Mouse (Mus musculus) lung, postnatal 25 days (tissue): ENCODE data around the gene Ttc9b.
"Not testable (repeated sequence)": the region's sequence is repeated elsewhere in the genome, so short reads cannot be mapped to it uniquely, and the experiment has no call there.

Experiments used
- DNase-seq: peaks from one replicate; pipeline ENCODE4 v3.0.0; 2022; ENCODE audit warnings: low spot score

Gene Ttc9b

DNA sequence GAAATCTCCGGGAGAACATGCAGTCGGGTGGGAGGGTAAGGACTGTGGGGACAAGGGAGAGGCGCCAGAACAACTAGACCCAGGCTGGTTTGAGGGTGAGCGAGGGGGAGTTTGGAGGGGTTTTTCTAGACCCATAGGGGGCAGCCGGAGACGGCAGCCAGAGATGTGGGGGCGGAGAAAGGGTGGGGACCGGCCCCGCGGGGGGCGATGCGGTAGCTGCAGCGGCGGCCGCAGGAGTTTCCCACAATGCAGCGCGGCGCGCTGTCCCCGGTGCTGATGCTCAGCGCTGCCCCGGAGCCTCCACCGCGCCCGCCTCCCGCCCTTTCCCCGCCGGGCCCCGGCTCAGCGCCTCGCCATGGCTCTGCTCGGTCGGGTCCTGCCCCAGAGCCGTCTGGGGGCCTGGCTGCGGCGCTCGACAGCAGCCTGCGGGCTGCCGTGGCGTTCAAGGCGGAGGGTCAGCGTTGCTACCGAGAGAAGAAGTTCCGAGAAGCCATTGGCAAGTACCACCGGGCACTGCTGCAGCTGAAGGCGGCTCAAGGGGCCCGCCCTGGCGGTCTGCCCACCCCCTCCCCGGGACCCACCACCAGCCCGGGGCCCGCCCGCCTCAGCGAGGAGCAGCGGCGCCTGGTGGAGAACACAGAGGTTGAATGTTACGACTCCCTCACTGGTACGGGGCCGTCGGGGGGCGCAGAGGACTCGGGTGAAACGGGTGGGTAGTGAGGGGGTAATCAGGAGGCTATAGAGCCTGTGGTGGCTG lies at the start of gene Ttc9b:
Ttc9b (plus strand) TSS at position 235 of the 757 bp plus-strand sequence.
- no peak for DNase-seq

GRCm38 (mm10) chr7:27604661-27605348 lies 48.9 kb upstream of the Ttc9b start:
- DNase-seq = no peak

GRCm38 (mm10) chr7:27605499-27606285 lies 48.0 kb upstream of the Ttc9b start:
- DNase-seq = peak; percentile 73

- no peak for DNase-seq
Observed at GRCm38 (mm10) chr7:27606481-27607254, 47.0 kb upstream of the Ttc9b start.

DNA sequence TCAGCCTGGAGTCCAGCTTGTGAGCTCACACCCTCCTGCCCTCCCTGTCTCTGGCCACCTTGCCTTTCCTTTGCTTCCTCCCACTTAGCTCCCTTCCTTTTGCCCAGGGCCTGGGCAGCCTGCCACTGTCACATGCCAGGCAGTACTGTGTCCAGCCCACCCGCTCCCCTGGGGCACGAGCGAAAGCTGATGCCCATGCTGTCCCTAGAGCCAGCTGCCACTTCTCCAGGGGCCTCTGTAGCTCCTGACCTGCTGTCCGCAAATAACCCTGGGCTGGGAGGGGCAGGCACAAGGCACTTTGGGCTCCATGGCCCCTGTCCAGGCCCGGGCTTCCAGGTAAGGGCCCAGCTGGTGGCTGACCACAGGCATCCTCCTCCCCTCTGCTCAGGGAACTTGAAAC lies 46.1 kb upstream of the Ttc9b start:
- peak; percentile 83 for DNase-seq

- DNase-seq = no peak
Observed at GRCm38 (mm10) chr7:27608130-27608529, 45.6 kb upstream of the Ttc9b start.

DNA sequence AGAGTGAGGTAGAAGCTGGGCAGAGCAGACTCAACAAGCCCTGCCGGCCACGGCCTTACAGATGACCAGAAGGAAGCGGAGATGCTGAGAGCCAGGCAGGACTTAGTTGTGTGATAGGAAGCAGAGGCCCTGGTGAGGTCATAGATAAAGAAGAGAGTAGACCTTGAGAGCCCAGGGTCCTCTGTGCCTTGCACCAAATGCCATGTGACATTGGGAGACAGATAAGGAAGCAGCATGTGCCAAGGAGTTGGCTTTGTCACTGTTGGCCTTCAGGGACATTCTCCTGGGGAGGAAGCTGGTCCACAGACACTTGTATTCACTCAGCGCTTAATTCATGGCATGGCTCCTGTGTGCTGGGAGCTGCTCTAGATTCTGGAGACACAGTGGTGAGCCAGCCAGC lies 44.4 kb upstream of the Ttc9b start:
- no peak for DNase-seq

DNA sequence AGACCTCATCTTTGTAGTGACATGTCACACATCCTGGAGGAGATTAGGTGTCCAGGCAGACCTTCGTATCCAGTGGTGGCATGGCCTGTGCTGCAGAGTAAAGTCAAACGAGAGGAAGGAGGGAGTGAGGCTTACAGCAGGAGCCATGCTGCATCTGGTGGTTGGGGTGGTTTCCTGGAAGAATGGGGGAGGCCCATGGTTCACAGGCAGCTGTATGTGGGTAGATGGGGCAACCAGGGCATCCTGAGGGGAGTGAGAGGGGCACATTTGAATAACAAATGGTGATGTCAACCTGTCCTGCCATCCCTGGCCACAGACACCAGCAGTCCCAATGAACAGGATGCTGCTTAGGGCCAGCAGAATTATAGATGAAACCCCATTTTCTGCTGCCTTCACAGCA lies 44.0 kb upstream of the Ttc9b start:
- DNase-seq = no peak

DNA sequence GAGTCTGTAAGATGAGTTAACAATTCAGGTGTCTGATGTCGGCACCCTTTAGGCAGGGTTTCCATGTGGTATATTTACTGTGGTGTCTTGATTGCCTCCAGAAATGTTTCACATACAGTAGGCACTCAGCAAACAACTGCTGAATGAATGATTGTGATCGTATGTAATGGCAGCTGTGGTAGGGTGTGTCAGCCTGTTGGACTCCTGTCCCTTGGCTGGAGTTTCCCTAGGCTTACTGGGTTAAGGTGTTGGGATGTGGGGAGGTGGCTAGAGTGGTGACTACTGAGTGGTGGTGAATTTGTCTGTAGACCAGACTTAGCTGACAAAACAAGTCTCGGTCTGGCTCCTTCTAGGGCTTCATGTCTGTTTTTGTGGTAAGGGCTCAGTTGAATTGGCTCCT lies 43.3 kb upstream of the Ttc9b start:
- no peak for DNase-seq

DNA sequence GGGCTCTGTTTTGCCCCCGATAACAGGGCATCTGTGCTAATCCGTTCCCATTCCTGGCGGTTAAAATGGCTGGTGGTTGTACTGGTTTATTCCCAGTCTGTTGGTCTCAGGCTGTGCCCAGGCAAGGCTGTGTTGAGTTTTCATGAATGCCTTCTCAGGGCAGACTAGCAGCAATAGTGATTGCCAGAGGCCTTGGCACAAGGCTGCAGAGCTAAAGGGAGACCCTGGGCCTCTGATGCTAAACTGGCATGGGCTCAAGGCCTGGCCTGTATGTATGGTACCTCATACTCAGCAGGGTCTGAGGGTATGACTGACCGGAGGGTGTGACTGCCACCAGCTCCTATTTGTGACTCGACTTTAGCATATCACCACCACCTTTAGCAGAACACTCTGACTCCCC lies 42.8 kb upstream of the Ttc9b start:
- no peak for DNase-seq

DNA sequence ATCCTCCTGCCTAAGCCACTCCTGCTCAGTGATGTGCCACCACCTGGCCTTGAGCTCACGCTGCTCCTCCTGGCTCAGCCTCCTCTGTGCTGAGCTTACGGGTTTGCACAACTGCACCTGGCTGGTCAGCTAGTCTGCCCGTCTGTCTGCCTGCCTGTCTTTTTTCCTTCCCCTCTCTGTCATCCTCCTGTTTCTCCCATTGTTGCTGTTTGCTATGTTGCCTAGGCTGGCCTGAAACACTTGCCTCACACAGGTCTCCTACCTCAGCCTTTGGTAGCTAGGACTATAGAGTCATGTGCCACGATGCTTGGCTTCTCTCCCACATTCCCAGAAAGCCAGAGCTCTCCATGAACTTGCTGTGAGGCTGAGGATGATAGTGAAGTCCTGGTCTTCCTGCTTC lies 40.8 kb upstream of the Ttc9b start:
- DNase-seq = no peak

GRCm38 (mm10) chr7:27613751-27614499 lies 39.8 kb upstream of the Ttc9b start:
- no peak for DNase-seq

DNA sequence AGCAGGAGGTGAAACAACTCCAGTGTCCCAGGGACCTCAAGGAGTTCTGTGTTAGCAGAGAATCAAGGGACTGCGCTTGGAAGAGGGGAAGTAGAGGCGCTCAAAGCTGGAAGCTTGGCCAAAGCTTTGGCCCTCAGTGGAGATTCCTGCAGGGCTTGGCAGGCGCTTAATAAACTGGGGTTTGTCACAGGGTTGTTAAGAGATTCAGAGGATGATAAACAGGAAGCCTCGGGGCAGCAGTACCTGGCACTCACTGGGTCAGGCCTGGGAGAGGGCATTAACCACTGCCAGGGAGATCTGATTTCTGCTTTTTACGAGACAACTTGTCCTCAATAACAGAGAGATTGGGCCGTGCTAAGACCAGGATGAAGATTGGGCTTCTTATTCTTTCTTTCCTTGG lies 32.7 kb upstream of the Ttc9b start:
- DNase-seq = no peak

DNA sequence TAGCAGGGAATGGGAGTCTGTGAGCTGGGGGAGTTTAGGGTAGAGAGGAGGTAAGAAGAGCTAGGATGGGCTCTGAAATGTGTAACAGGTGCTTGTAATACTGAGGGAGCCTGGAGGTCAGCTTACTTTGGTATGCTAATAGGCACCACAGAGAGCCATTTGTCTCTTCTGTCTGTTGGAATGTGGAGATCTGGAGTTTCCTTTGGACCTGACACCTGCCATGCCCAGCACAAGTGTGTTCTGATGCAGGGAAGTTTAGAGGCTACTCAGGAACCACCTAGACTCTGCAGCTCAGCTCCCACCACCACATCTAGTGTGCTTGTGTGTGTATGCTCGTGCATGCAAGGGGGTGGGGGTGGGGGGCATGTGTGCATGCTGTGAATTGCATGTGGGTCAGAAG lies 31.5 kb upstream of the Ttc9b start:
- no peak for DNase-seq

DNA sequence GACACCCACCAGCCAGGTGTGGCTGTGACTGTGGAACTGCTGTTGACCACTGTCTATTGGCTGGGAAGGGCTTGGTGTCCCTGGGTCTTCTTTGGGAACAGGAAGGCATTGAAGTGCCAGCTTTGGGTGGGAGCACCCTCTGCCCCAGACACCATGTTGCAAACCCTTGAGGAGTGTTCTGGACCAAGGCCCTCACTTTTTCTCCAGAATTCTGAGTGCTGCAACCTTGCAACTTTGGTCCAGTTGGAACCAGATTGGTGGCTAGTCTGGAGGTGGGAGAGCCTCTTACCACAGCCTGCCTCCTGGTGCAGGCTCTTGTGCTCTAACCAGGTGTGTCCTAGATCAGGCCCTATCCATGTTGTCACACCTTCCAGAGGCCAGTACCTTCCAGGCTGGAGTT lies 28.7 kb upstream of the Ttc9b start:
- no peak for DNase-seq

DNA sequence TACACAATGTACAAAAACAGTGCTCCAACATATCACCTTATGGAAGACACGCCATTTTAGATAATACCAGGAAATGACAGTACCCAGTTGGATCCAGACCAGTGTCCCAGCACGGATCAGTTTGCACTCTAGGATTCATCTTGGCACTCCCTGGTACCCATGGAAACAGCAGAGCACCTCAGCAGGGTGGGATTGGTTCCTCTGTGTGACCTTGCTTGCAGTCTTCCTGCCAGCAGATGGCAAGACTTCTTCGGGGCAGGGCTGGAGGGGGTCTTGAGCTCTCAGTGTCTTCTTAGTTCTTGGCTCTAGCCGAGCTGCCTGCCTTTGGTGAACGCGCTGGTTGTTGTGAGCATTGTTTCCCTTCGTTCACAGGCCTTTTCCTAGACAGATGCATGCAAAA lies 26.0 kb upstream of the Ttc9b start:
- DNase-seq = no peak

GRCm38 (mm10) chr7:27628190-27628589 lies 25.5 kb upstream of the Ttc9b start:
- DNase-seq = no peak

GRCm38 (mm10) chr7:27628816-27629215 lies 24.9 kb upstream of the Ttc9b start:
- DNase-seq = not testable (repeated sequence)

DNA sequence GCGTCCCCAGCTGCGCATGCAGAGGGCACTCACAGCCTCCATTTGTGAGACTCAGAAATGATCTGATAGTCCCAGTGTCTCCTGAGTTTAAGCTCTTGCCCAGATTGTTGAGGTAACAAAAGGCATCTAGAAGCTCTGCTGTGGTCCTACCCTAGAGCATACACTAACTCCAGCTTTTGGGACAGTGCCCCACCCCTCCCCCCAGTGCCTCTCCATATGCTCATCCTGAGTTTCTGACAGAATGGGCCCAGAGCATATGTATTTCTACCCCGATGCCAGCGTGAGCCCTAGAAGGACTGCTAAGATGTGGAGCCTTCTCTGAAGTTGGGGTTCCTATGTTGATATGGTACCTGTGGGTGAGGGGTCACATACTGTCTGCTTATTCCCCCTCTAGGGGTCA lies 22.3 kb upstream of the Ttc9b start:
- DNase-seq = no peak

DNA sequence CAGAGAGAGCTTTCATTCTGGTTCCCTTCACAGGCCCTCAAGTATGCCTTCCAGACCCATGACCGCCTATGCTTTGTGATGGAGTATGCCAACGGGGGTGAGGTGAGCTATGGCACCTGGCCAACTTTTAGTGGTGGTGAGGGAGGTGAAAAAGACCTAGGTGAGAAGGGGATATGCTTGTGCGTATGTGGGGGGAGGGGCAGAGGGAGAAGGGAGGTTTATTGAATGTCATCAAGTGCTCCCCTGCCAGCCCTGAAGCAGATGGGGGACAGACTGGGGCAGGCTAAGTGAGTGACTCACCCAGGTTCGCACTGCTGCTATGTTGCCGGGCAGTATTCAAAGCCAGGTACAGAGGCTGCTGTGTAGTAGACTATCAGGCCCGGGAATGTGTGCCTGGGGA lies 20.5 kb upstream of the Ttc9b start:
- DNase-seq = no peak

GRCm38 (mm10) chr7:27634691-27635090 lies 19.0 kb upstream of the Ttc9b start:
- no peak for DNase-seq
